Mouse (Mus musculus): ENCODE measurements around the gene Cxcl17.

GRCm38 (mm10) chr7:25429886-25430784 is 17.4 kb upstream of the Cxcl17 start:
- no peak for TF ChIP-seq GATA1 (IDR thresholded peaks at IDR 0.05; ENCODE audit: low read length)
- no peak for TF ChIP-seq TAL1 (IDR thresholded peaks at IDR 0.05; ENCODE audit: low read length)

Data from erythroblast, embryonic 14.5 days (primary cell).